Mouse (Mus musculus) retina, postnatal 1 day (tissue): ENCODE results near the gene Ugt1a6a.
A peak's percentile ranks its signal among the peaks of the same experiment; 100 is the strongest.
"Not testable (repeated sequence)": the region's sequence is repeated elsewhere in the genome, so short reads cannot be mapped to it uniquely, and the experiment has no call there.

Source experiments
- DNase-seq: peaks from one replicate; pipeline ENCODE4 v3.0.0-alpha.2; 2012

The Ugt1a6a gene

DNA sequence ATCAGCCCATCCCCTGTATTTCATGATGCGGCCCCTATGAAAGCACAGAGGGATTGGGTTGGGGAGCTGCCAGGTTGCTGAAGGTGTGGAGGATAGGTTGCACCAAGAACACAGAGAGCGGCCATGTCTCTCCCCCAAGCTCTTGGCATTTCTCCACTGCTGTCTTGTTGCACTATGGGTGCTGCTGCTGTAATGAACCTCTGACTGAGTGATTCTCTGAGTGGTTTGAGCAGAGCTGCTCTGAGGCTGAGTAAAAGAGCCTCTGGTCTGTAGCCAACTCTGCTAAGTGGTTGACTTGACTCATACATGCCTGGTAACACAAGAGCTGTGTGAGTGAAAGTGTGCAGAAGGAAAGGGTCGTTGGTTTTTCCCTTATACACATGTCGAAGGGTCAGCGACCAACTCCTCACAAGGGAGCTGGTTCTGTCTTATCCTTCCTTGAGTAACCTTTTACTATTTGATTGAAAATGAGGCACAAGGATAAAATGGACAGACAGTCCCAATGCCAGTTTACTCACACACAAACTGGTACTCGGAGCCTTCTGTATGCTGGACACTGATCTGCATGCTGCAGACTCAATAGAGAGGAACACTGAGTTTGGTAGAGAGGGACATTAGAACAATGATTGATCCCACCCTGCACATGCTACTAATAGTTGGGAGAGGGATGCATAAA is 758 bp downstream of the Ugt1a6a start:
- not testable (repeated sequence) for DNase-seq

DNA sequence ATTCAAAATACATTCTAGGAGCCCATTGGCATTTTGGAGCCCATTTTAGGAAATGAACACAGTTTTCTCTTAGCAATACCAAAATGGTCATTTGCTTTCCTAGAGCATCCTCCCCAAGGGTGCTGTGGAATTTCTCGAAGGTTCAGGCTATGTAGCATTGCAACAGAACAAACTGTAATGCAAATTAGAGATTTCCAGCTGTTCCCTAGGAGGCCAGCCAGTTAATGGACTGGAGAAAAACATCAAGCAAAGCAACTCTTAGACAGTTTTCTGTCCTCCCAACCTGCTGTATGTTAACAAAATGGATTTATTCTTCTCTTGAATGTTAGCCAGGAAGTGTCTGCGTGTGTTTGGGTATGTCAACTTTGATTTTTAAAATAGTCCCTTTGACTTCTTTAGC is 2.0 kb downstream of the Ugt1a6a start:
- no peak for DNase-seq

DNA sequence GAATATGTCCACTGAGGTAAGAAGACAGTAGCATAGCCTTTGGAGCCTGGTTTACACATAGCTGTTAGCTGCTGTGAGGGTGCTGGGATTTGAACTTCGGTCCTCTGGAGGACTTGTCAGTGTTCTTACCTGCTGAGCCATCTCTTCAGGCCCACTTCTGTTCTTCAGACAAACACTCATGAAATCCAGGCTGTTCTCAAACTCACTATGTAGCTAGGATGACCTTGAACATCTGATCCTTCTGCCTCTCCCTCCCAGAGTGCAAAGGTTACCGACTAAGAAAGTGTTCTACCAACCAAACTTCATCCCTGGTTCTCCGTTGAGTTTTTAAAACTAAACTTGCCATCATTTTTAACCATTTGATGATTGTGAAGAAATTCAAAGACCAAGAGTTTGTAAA is 2.7 kb downstream of the Ugt1a6a start:
- no peak for DNase-seq

DNA sequence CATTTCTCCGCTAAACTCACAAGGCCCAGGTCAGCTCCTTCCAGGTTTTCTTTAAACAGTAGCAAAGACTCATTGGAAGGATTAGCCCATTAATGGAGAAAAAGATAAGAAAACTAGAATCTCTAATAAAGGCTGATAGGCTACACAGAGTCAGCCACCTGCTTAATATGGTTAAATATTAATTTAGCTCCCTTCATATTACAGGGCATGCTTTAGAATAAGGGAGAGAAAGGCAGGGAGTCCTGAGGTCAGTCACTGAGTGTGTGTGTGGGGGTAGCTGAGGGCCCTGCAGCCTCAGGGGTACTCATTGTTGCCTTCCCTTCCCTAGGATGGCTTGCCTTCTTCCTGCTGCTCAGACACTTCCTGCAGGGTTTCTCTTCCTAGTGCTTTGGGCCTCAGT is 3.5 kb downstream of the Ugt1a6a start:
- DNase-seq, result no peak

DNA sequence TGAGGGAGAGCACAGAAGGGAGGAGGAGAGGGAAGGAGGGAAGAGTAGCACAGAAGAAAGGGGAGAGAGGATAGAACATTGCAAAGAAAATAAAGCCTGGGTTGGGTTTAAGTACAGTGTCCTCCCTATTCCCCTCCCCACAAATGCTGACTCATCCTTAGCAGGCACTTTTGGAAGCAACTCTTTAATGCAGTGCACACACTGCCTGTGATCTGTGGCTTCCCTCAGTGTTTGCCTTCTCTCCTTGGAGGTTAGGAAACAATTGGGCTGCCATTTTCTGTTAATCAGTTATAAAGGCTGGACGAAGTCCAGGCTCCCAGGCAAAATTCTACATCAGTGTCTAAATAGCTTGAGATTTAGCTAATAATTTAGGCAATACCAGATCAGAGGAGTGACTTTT is 5.9 kb downstream of the Ugt1a6a start:
- DNase-seq, result not testable (repeated sequence)

DNA sequence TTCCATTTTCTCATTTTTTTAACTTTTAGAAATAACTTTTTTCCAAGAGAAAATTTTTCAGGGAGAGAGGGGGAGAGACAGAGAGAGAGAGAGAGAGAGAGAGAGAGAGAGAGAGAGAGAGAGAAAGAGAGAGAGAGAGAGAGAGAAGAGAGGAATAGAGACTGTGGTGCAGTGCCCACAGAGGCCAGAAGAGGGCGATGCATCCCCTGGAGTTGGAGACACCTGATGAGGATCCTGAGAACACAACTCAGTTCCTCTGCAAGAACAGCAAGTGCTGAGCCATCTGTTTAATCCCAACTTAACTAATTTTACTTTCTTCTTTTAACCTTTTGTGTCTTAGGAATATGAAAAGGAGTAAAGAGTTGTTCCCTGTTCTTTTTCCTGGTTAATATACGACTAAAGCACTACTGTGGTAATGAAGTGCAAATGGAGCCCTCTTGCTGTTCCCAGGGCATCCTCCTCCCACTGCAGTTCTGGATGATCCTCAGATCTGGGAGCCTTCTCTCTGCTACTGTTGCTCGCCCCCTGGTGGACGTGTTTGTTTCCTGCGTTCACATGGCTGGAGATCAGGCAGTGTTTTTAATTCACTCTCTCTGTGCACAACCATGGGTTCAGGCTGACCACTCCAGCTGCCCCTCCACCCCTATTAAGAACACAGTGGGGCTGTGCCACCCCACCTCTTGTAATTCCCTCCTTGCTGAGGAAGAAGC is 9.5 kb downstream of the Ugt1a6a start:
- peak; percentile 40 for DNase-seq

DNA sequence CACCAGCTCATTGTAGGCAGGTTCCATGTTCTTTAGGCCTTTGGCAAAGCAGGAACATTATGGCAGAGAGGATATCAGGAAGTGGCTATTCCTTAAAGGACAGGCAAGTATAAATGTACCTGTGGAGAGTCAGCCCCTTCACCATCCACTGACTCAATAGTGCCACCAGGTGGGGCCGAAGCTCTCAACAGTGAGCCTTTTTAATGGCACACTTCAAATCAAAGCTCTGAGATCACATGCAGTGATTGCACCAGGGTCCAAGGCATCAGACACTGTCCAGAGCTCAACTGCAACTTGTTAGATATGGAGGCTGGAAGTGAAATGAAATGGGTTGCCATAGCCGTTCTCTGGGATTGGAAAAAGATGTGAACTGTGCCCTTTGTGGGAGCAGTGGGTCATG is 10.7 kb downstream of the Ugt1a6a start:
- peak; percentile 14 for DNase-seq

DNA sequence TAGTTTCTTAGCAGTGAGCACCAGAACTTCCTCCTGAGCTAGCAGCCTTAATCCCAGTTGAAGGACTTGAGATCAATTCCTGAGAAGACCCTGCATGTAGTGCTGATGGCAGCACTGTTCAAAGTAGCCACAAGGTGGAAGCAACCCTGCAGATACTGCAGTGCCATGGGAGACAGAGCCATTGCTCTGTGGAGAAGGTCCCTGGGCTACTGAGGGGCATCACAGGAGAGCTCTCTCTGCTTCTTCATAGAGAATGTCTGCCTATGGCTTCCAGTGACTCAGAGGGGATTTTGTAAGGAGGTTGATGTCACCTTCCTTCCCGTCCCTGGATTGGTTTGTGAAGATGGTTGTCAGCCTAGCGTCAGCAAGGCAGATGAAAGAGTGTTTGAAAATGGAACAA is 15.5 kb downstream of the Ugt1a6a start:
- DNase-seq, result peak; percentile 12

DNA sequence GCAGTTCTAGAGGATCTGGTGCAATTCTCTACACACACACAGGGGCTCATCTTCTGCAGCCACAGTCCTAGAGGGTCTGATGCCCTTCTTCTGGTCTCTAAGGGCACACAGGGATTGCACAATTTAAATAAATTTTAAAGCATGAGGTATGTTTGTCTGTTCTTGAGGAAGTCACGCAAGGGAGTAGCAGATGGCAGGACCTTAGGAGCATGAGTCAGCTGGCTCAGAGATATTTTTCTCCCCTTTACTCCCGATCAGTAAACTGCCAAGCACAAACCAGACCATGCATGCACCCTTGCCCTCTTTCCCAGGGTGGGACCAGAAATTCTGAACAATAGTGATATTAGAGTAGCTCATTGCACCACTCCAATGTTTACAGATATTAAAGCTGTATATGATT is 23.8 kb downstream of the Ugt1a6a start:
- no peak for DNase-seq

DNA sequence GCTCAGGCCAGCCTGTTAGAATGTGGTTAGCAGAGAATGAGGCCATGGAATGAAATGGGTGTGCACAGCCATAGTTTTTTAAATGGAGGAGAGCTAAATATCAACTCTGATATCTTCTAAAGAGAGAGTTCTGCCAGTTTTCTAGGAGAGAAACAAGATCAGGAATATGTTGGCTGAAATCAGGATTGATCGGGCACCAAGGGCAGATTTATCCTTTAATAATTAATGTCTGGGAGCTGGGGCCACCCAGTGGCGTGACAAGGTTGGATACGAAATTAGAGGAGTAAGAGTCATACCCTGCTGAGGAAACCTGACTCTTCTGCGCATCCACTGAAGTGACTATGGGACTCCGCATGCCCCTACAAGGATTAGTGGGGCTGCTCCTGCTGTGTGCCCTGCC is 31.1 kb downstream of the Ugt1a6a start, which contains the start of gene Ugt1a5:
Ugt1a5 (plus strand) TSS at position 302 of the 400 bp plus-strand sequence.
- no peak for DNase-seq

DNA sequence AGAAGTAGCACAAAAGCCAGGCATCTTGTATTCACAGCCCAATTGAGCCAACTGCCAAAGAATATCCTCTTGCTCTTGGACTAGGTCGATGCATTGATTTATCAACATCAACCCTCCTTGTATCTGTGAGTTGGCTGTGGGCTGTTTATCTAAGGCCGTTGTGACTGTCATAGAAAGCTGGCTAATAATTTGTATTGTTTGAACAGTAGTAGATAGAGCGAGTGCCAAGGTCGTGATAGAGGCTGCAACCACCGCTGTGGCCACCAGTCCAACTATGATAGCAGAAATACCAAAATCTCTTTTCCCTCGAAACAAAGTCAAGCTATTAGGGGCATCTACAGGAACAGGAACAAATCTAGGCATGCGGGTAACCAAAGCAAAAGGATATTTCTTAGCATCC is 37.6 kb downstream of the Ugt1a6a start:
- not testable (repeated sequence) for DNase-seq

DNA sequence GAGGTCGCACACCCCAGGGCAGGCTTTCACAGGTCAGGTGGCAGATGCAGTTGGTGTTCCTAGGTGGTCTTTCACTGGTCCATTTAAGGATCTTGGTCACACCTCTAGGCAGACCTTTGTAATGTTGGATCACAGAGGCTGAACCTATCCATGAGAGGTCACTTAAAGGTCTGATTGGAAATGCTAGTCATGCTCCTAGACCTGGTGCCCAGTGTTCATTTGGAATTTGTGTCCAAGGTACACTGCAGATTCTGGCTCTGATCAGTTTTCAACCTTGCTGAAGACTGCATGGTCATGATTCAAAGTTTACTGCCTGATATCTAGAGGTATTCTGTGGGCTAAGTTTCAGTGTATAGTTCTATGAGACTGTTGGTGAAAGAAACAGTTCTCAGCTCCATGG is 45.0 kb downstream of the Ugt1a6a start:
- DNase-seq, result no peak

DNA sequence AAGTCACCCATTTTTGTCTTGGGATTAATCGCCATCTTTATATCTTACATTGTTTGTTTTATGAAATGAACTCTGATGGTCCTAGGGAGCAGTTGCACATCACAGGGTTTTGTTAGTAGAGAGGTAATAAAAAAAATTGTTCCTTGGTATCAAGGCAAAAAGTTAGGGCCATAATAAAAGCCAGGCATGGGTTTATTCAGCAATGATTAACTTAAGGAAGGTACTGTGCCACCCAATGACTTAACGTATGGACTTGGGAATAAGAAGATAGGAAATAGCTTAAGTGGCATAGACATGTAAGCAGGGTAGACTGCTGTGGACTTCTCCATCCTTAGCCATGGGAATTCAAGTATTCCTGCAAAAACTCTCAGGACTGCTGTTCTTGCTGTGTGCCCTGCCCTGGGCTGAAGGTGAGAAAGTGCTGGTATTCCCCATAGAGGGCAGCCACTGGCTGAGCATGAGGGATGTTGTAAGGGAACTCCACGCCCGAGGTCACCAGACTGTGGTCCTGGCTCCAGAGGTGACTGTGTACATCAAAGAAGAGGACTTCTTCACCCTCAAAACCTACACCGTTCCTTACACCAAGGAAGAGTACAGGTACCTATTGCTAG is 51.8 kb downstream of the Ugt1a6a start:
- DNase-seq, result no peak

DNA sequence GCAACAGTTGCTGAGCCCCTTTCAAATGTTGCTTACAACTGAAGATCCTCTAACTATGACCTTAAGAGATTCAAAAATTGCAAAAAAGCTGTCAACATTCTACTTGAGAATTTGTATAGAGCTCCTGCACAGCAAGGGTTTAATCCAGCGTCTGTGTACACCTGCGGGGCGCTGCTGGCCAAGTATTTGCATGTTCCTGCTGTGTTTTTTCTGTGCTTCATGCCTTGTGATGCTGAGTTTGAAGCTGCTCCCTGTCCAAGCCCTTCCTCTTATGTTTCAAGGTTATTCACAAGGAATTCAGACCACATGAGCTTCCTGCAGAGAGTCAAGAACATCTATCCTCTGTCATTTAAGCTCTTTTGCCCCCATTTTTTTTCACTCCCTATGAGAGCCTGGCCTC is 57.5 kb downstream of the Ugt1a6a start:
- DNase-seq, result no peak

DNA sequence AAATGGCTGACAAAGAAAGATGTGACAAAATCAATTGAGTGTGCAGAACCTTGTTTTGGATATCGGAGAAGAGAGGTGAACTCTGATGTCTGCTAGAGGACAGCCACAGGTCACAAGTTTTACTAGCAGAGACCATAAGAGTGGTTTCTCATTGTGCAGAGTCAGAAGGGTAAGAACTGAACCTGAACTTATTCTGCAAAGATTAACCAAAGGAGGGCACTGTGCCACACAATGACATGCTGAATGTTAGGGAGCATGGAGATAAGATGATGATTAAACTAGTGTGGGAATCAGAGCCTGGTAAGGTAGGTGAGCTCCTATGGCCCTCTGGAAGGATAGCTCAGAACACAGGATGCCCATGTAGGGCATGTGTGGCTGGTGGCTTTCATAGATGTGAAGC is 61.1 kb downstream of the Ugt1a6a start:
- no peak for DNase-seq

DNA sequence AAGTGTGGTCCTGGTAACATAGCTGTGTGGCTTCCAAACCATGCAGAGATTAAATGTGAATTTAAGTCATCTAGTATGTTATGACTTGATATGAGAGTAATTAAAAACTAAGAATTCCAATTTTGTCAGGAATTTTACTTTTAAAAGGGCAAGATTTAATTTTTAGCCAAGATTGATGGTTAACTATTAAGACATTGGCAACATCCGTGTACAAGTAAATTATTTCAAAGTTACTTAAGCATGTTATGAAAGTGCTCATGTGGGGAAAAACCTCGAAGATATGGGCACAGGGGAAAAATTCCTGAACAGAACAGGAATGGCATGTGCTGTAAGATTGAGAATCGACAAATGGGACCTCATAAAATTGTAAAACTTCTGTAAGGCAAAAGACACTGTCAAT is 62.8 kb downstream of the Ugt1a6a start:
- DNase-seq, result no peak

DNA sequence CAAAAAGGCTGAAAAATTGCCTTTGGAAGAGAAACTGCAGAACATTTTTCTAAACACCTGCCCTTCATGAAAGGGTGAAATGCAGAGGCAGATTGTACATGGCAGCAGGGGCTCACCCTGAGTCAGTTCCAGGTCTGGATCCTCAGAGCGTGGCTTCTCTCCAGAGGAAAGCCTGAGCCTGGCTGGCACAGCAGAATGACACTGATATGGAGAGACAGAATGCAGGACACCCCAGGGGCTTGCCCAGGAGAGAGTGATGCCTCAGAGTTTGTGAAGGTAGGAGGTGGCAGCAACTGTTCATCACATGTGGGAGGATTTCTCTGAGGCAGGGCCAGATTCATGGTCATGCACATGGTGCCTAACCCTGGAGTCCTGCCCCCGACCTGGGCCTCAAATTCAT is 65.4 kb downstream of the Ugt1a6a start:
- DNase-seq, result peak; percentile 1

DNA sequence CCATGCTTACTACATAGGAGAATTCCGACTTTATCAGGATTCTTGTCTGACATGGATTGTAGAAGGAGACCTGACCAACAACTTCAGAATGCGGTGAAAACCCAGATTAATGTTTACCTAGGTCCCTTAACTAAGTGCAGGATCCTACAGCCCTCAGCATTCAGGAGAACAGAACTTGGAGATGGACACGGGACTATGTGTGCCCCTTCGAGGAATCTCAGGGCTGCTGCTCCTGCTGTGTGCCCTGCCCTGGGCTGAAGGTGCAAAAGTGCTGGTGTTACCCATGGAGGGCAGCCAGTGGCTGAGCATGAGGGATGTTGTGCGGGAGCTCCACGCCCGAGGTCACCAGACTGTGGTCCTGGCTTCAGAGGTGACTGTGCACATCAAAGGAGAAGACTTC is 65.8 kb downstream of the Ugt1a6a start, which contains the start of gene Ugt1a2:
Ugt1a2 (plus strand) TSS at position 146 of the 400 bp plus-strand sequence.
- DNase-seq, result no peak

DNA sequence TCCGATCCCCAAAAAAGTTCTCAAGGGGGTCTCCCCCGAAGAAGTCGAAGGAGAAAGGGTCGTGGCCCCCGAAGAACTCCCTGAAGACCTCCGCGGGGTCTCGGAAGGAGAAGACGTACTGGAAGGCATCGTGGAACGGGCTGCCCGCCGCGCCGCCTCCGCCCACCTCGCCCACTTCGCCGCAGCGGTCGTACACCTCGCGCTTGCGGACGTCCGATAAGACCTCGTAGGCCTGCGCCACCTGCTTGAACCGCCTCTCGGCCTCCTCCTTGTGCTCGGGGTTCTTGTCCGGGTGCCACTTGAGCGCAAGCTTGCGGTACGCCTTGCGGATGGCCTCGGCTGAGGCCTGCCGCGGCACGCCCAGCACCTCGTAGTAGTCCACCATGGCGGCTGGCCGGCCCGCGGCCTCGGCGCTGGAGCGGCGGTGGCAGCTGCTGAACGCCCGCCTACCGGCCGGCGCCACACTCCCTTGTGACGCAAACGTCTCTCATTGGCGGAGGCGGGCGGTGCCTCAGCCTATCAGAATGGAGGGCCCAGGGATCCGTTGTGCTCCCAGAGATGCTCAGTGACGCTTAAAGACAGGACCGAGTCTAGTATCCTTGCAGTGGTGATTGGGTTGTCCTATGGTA is 70.8 kb downstream of the Ugt1a6a start, which contains the start of gene Dnajb3:
Dnajb3 (minus strand) TSS at position 489 of the 629 bp plus-strand sequence.
- peak; percentile 90 for DNase-seq

DNA sequence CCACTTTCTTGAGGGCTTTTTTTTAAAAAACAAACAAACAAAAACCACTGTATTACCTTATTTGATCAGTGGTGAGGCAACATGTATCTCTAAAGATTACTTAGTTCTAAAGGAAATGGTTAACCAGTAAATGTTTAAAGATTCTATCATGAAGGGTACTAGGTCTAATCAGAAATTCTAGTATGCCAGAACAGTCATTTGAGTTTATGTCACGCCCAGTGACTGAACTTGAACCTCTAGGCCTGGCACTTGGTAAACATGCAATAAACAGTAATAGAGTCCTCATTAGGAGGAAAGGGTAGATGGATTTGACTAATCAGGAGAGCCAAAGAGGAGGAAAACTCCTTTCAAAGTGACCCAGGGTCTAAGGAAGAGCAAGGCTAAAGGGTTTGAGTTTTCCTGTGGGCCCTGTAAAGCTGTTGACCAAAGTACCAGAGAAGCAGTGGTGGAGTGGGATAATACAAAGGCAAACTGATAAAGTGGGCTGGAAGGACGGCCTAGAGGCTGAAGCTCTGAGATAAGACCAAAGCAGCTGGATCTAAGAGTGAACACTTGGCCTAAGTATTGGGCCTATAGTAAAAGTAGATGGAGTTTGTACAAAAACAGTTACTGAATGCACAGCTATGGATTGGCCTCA is 72.4 kb downstream of the Ugt1a6a start:
- DNase-seq, result no peak

DNA sequence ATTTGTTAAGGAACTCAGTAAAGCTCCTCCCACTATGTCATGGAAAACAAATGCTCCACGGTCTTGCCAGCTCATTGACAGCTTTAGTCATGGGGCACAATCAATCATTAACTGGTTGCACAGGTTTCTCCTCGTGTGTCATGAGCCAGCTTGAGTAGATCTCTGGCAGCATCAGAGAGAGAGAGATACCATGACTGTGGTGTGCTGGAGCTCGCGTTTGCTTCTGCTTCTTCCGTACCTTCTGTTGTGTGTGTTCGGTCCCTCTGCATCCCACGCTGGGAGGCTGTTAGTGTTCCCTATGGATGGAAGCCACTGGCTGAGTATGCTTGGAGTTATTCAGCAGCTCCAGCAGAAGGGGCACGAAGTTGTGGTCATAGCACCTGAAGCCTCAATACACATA is 77.2 kb downstream of the Ugt1a6a start, which contains the start of gene Ugt1a1:
Ugt1a1 (plus strand) TSS at position 148 of the 400 bp plus-strand sequence.
- DNase-seq, result no peak

DNA sequence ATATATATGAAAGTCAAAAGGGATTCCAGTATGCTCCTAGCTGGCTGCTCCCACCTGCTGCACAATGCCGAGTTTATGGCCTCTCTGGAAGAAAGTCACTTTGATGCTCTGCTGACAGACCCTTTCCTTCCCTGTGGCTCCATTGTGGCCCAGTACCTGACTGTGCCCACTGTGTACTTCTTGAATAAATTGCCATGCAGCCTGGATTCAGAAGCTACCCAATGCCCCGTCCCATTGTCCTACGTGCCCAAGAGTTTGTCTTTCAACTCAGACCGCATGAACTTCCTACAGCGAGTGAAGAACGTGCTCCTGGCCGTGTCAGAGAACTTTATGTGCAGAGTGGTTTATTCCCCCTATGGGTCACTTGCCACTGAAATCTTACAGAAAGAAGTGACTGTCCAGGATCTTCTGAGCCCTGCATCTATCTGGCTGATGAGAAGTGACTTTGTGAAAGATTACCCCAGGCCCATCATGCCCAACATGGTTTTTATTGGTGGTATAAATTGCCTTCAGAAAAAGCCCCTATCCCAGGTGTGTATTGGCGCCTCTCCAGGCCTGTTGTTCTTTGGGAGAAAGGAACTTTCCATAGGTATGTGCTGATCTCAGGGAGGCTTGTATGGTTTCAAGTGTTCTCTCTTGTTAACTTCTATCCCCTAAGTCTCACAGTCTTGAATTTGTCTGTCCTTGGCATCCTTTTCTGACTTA is 77.9 kb downstream of the Ugt1a6a start:
- peak; percentile 6 for DNase-seq
